Mouse (Mus musculus) adrenal gland, adult 8-10 months (tissue): Measurements from ENCODE around the gene Amer1. TPM values are rescaled to one million over a fixed set of nuclear protein-coding genes. Genes with fewer than 3 reads are reported as not detected.
A peak's percentile ranks its signal among the peaks of the same experiment; 100 is the strongest.

ENCODE experiments used
- DNase-seq: peaks from one replicate; pipeline ENCODE4 v3.0.0; 2022
- total RNA-seq, 4 experiments: library from RNA; stranded (reverse); gene quantifications; 2 replicates each; pipeline ENCODE4 v1.2.4; 2022

Gene Amer1
- 10 to 100 TPM in 2 of 4 experiments, 1 to 10 TPM in 2; 9.0 to 13.9 (median 10.8) TPM for total RNA-seq

DNA sequence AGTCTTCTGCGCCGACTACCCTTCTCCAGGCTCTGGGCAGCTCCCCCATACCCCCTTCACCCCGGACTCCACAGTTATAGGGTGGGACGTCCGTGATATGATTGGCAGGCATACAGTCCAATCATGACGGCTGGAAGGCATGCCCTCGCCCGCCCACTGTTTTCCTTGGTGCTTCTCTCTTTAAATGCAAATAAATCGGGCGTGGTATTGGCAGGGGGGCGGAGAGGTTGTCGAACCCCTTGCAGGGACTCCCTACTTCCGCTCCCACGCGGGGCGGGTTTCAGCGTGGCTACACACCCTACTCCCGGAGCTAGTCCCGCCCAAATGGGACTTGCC is at the start of gene Amer1:
Amer1 (minus strand) TSS at position 97 of the 336 bp plus-strand sequence.
- DNase-seq, result peak; percentile 93

DNA sequence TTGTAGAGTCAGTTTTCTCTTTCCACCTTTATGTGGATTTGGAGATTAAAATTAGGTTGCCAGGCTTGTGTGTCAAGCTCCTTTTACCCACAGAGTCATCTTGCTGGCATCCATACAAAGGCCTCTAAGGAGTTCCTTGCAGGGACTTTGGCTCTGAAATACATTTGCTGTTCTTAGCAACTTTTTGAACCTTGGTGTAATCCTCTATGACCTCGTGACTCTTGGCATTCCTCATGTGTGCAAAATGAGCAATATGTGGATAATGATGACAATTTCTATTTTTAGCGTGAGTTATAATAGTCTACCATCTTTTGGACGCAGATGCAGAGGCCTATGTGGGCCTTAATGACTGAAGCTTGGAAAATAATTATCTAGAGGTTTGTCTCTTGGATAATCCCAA is 12.5 kb upstream of the Amer1 start:
- no peak for DNase-seq

DNA sequence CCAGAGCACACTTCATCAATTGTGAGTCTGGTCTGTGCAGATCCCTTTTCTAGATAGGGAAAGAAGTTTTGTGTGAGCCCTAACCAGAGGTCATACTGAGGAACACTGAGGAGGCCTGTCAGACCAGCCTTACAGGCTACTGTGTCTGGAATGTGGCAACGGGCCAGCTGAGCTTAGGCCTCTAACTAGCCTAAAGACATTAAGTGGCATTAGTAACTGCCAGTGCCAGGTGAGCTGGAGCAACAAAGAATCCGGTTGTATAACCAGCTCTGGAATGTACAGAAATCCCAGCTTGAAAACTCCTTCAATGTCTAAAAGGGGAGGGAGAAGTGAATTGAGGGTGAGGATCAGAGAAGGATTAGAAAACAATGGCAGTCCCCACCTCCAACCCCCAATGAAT is 1.2 kb upstream of the Amer1 start:
- DNase-seq, result no peak

DNA sequence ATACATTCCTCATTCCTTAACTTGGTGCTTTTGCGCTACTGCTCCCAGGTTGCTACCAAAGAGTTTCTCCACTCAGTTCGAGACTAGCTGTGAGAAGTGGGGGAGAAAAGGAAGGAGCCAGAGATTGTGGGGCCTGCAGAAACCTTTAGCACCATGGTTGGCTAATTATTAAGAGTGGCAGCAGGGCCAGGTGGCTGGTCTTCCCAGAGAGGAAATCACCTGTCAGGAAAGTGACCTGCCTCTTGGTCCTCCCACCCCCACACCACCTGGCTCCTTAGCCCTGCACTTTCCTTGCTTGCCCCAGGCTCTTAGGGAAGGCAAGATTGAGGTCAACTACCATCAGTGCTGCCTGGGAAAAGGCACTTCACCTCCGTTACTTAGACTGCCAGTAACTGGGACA is 469 bp upstream of the Amer1 start:
- DNase-seq, result no peak

DNA sequence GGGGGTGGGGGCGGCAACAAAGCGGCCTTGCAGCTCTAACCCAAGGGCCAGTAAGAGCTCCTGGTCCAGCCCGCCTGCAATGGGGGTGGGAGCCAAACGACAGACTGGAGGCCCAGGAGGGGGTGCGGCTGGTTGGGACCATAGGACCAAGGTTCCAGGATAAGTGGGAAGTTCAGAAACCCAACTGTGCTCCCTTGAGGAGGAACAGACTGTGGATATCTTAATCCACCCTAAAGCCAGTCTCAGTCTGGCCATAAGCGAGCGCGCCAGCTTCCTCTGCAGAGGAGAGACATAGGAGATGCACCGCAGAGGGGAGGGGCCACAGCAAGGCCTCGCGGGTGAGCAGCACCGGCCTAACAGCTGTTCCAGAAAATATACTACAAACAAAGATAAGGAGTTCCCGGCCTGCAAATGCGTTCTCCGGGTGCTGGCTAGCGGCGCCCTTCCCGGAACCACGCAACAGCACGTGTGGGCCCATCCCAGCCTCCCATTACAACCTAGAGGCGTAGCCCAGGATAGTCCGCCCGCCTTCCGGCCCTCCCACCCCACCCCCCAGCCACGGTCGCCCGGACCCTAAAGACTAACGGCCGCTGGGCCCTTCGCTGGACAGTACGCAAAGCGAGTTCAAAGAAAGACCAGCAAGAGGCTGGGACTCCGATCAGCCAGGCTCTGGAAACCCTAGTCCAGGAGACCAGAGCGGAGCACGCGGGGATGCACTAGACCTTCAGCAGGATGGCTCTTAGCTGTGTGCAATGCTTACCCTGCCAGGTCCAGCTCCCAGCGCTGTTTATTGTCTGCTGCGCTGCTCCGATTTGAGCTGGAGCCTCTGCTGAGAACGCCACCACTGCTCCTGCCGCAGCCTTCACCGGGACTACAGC is 535 bp downstream of the Amer1 start:
- peak; percentile 21 for DNase-seq

DNA sequence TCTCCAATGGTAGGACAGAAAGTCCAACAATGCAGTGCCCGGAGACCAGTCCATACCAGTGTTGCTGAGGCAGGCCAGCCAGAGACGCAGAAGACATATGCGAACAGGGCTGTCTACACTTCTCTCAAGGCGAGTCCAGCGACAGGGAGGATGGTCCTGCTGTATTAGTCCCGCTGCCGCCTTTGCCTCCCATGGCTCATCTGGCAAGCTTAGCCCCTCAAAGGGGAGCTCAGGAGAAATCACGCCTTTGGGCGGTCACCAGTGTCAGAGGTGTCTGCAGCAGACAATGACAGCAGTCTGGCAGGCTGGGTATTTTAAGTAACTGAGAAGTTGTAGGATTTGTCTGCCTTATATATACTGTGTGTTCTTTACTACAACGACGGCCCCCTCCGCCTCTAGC is 1.3 kb downstream of the Amer1 start:
- no peak for DNase-seq

DNA sequence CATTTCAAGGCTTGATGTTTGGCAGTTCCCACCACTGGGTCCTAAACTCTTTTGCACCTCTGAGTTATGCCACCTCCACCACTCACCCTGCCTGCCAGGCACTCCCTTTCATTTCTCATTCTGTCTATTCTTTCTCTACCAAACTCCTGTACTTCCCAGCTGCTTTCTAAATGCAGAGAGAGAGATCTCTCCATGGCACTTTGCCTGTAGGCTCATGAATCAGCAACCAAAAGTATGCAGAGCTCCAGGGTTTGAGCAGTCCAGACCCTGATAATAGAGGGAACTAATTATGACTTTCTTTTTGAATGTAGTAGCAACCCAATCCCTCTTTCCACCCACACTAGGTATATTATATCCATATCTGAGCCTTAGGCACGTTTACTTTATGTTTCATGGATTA is 2.4 kb downstream of the Amer1 start:
- no peak for DNase-seq

DNA sequence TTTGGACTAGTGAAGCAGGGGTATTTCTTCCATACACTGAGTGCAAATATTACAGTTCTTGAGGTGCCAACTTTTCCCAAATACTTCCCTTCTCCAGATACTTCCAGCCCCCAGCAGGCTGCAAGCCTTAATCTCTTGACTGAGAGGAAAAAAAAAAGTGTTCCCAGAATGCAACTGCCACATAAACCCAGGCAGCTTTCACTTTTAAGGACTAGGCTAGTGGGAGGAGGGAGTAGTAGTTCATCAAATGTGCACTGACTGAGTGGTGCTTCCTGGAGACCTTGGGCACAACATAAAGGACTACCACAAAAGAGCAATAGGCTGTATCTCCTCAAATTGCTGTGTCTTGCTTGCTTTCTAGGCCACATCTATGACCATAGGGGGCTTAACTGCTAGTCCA is 3.4 kb downstream of the Amer1 start:
- DNase-seq, result no peak

DNA sequence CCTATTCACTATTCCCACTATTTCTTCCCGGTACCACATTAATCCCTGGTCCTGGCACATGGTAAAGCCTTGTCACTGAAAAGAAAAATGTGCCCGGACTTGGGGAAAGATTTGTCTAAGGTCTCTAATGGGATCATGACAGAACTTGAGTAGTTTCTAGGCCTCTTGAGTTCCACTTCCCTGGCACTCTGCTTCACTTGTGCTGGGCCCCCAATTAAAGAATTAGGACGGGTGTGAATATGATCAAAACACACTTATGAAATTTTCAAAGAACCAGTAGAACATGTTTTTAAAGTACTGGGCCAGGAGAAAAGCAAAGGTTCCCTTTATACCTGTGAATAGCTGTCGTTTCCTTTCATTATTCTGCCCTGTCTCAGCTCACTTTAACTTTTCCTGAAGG is 6.2 kb downstream of the Amer1 start:
- DNase-seq, result no peak

DNA sequence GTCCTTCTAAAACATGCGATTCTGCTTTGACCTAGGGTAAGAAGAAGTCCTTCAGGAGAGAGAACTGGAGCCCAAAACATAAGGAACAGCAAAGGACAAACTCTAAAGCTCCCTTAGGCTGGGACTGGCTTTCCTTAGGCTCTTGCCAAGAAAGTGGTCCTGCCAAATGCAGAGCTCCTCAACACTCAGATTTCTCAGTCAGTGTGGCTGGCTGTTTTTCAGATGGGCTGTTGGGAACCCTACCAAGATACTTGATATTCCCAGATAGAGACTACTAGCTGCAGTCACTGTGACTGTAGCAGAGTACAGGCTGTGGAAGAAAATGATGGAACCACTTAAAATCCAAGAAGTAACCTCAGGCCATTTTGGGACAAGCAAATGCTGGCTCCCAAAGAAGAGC is 7.4 kb downstream of the Amer1 start:
- no peak for DNase-seq

DNA sequence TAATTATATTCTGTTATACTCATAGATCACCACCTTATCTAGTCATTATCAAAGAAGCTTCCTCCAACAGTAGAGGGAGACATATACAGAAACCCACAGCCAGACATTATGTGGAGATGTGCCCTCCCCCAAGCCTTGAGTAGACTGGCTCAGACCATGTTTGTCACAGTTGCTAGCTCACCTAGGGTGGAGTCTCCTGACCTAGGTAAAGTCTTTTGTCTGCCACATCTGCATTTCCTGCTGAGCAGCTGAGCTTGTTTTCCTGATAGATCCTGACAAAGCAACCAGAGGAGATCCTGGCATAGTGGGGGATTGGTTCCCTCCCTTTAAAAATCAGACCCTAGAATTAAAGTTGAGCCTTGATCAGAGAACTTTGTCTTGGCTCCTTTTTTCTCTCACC is 71.6 kb downstream of the Amer1 start:
- DNase-seq, result no peak

Other genes with a start within 250 kb of the Amer1 start
- 10 to 100 TPM; 12.3 to 22.5 (median 16.1) TPM for gene Arhgef9, start 248.0 kb downstream of the Amer1 start, total RNA-seq
- gene Asb12, start 113.1 kb upstream of the Amer1 start, total RNA-seq, result under 1 TPM in 2 of 4 experiments, not detected in 2; 0.37 to 0.78 TPM
- gene Pfn5, start 113.2 kb upstream of the Amer1 start, total RNA-seq, result not detected
- gene Zc4h2, start 213.6 kb upstream of the Amer1 start, total RNA-seq, result 1 to 10 TPM; 2.8 to 5.7 (median 4.4) TPM